13 mouse cellular contexts compared by ENCODE assay signal in genomic region chr14:118664661-118665060, GRCm38 (mm10).
"Had no signal": no experiment of that assay in that cellular context is flagged by ENCODE, and none has a peak within 500 bp of the region (broad histone marks: within the 10 kb centered on the region; RNA-seq: fewer than 3 reads in every experiment).

No protein-coding gene starts in this region.

- H3K27ac ChIP-seq: left cerebral cortex, adult 2 months; limb, embryonic 10.5 days; neural tube, embryonic 15.5 days; stomach, postnatal 0 days had no signal

- H3K9ac ChIP-seq: neural tube, embryonic 15.5 days had no signal

- H3K4me2 ChIP-seq: neural tube, embryonic 15.5 days had no signal

- H3K4me3 ChIP-seq: left cerebral cortex, adult 2 months; limb, embryonic 10.5 days; myocyte; neural tube, embryonic 15.5 days had no signal

- H3K4me1 ChIP-seq: neural tube, embryonic 15.5 days had no signal

- ATAC-seq: inflammation-experienced regulatory T-cells, adult 6 months had no signal

- H3K36me3 ChIP-seq: limb, embryonic 10.5 days; neural tube, embryonic 15.5 days had no signal

- DNase-seq: kidney, adult 18-20 months; kidney, postnatal 10 days; lung, adult 18-20 months; lung, postnatal 36 days; midbrain, embryonic 14.5 days; thymus, postnatal 4 days had no signal

- H3K9me3 ChIP-seq: limb, embryonic 10.5 days; megakaryocyte, embryonic 14.5 days; neural tube, embryonic 15.5 days had no signal

- H3K27me3 ChIP-seq: neural tube, embryonic 15.5 days had no signal
